Mouse (Mus musculus) liver, embryonic 14.5 days (tissue): ENCODE measurements around the gene Asah2.

Source experiments
- CTCF ChIP-seq: IDR thresholded peaks from 2 replicates; pipeline ENCODE4 v1.5.1; 2016; ENCODE audit warnings: antibody characterized with exemption, low read depth, control low read depth
- EP300 ChIP-seq: IDR thresholded peaks from 2 replicates; pipeline ENCODE4 v1.6.1; 2016; ENCODE audit warnings: antibody characterized with exemption, low read depth

DNA sequence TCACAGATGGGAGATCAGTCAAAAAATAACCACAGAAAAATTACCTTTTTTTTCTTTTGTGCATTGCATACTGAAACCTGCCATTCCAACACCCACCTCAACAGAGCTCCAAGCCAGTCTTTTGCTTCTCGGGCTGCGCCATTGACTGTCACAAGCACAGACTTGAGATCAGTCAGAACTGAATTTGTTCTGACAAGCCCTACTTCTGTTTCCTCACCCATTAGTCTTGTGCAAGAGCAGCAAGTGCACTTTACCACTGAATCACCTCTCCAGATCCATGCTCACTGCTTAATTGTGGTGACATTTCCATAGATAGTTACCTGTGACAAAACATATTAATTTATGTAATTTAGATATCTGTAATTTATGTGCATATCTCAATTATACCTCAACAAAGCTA lies 147.6 kb downstream of the Asah2 start:
- TF ChIP-seq CTCF (no peak), EP300 (no peak)
